Mouse (Mus musculus): ENCODE results near the gene Platr17. TPM values are rescaled to one million over a fixed set of nuclear protein-coding genes. Genes with fewer than 3 reads are reported as not detected.

Platr17 gene
- total and polyA plus RNA-seq, 3 experiments = not detected

DNA sequence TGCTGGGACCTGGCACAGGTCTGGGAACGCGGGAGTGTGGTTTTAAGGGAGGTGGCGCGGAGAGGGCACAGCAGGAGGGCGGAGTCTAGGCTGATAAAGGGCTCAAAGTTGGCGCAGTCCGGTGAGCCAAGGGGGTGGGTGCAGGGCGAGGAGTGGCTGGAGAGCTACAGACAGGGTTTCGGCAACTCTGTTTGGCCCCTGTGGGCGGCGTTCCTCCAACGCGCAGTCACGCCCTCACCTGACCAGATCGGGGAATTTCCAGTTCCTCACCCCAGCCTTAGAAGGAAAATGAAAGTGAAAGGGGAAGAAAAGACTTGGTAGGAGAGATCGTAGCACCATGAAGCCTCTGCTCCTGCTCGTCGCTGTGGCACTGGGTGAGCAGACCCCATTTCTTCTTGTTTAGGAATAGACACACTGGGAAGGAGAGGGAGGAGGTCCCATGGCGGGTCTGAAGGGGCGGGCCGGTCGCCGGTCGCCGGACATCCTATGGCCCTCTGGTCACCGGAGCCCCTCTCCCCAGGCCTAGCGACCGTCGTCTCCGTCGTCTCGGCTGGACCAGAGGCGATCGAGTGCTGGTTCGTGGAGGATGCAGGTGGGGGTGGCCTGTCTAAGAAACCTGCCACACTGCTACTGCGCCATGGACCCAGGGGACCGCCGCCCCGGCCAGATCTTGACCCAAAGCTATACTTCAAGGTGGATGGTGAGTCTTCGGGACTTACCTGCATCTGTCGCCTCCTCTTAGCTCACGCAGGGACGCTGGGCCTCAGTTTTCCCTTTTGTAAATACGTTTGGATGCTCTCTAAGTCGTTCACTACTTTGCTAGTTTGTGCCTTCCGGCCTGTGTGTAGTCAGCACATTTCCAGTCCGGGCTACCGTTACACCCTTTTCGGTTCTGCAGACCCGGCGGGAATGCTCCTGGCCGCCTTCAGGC lies 14.7 kb downstream of the Platr17 start:
- Histone ChIP-seq H3K36me3 (replicated peaks in 1 of 2; ENCODE audit: control insufficient read depth in 1 of 2, insufficient read depth in 1 of 2, low read length in 1 of 2) (peaks cover 40 to 60% of the 10 kb centered on the region in 2 experiments), H3K79me2 (replicated peaks; ENCODE audit: control insufficient read depth, extremely low read depth, insufficient read depth, poor library complexity, severe bottlenecking) (peaks cover 22% of the 10 kb centered on the region), H3K4me1 (ENCODE audit: control insufficient read depth in 1 of 2, insufficient read depth in 2 of 2) (peaks cover 32 to 47% of the 10 kb centered on the region in 2 experiments), H3K27ac (ENCODE audit: insufficient read depth, low read depth) (peak overlapping the region; percentile 93), H3K4me3 (replicated peaks in 1 of 3; ENCODE audit: low read depth in 2 of 3, low read length in 2 of 3, poor library complexity in 1 of 3) (peak overlapping the region; percentile 71 to 99 (median 83)), H3K9me3 (replicated peaks; ENCODE audit: low read length) (peaks cover 10% of the 10 kb centered on the region), H3K9ac (ENCODE audit: insufficient read depth, low read depth) (peak overlapping the region; percentile 81), H3K27me3 (replicated peaks) (no peaks in the 10 kb centered on the region), H3K4me2 (ENCODE audit: insufficient read depth, low read depth, poor library complexity, severe bottlenecking) (peak overlapping the region; percentile 85)
- dilution Hi-C loops (cut with MboI; ENCODE audit: extremely low pct_ligation_motif_present, extremely low pct_unique_long_range_greater_than_20kb, low sequenced_read_pairs) = no loop called here
- in situ Hi-C loops (cut with MboI; ENCODE audit: low pct_ligation_motif_present, low pct_unique_long_range_greater_than_20kb, low sequenced_read_pairs) = no loop called here
- peak; percentile 96 for DNase-seq (ENCODE audit: extremely low read depth)
- peak; percentile 91 for TF ChIP-seq IRF4 (IDR thresholded peaks at IDR 0.05; ENCODE audit: low read depth, low read length)
- TF ChIP-seq ZKSCAN1 (IDR thresholded peaks at IDR 0.05; ENCODE audit: borderline replicate concordance, low read depth, low read length) = no peak
- no peak; the same call in 1 of the 2 replicates for TF ChIP-seq MYC (IDR thresholded peaks at IDR 0.05; ENCODE audit: low read depth, low read length)
- 0 out of 2 replicates have a peak, but pooled peaks have one; percentile 6 for TF ChIP-seq SMC3 (IDR thresholded peaks at IDR 0.05; ENCODE audit: low read depth, low read length)
- peak; percentile 73 for TF ChIP-seq POLR2A (IDR thresholded peaks at IDR 0.05; ENCODE audit: low read depth, low read length)
- TF ChIP-seq POLR2AphosphoS2 (IDR thresholded peaks at IDR 0.05; ENCODE audit: low read depth, low read length) = no peak
- TF ChIP-seq MAZ (IDR thresholded peaks at IDR 0.05; ENCODE audit: low read depth, low read length) = peak; percentile 78; the same call in 1 of the 2 replicates
- TF ChIP-seq MAX (IDR thresholded peaks at IDR 0.05; ENCODE audit: low read length) = peak; percentile 55; the same call in 1 of the 2 replicates
- no peak for TF ChIP-seq KAT2A (IDR thresholded peaks at IDR 0.05; ENCODE audit: insufficient replicate concordance, low read length)
- TF ChIP-seq ZC3H11A (IDR thresholded peaks at IDR 0.05; ENCODE audit: low read depth, low read length) = no peak
- TF ChIP-seq RAD21 (IDR thresholded peaks at IDR 0.05; ENCODE audit: low read depth, low read length) = no peak
- TF ChIP-seq PAX5 (IDR thresholded peaks at IDR 0.05; ENCODE audit: low read length) = no peak
- peak; percentile 17; the same call in 1 of the 2 replicates for TF ChIP-seq MXI1 (IDR thresholded peaks at IDR 0.05; ENCODE audit: low read depth, low read length)
- TF ChIP-seq TBP (conservative IDR thresholded peaks at IDR 0.05; ENCODE audit: low read depth, low read length) = peak; percentile 71; the same call in 1 of the 2 replicates
- peak; percentile 27; the same call in 1 of the 2 replicates for TF ChIP-seq MAFK (IDR thresholded peaks at IDR 0.05; ENCODE audit: insufficient replicate concordance, low read length)
- peak; percentile 2; the same call in 1 of the 2 replicates for TF ChIP-seq JUN (IDR thresholded peaks at IDR 0.05; ENCODE audit: insufficient read depth, low read depth, low read length)
- TF ChIP-seq BHLHE40 (IDR thresholded peaks at IDR 0.05; ENCODE audit: low read depth, low read length) = peak; percentile 98
- peak; percentile 58 for TF ChIP-seq NRF1 (IDR thresholded peaks at IDR 0.05; ENCODE audit: low read depth, low read length)
- no peak; the same call in 1 of the 2 replicates for TF ChIP-seq RCOR1 (conservative IDR thresholded peaks at IDR 0.05; ENCODE audit: low read depth, low read length)
- 0 out of 2 replicates have a peak, but pooled peaks have one; percentile 46 for TF ChIP-seq ZMIZ1 (IDR thresholded peaks at IDR 0.05; ENCODE audit: low read depth, low read length)
- peak; percentile 98 for TF ChIP-seq ETS1 (conservative IDR thresholded peaks at IDR 0.05; ENCODE audit: low read depth, low read length)
- no peak for TF ChIP-seq ZNF384 (IDR thresholded peaks at IDR 0.05; ENCODE audit: low read depth, low read length)
- TF ChIP-seq USF2 (conservative IDR thresholded peaks at IDR 0.05; ENCODE audit: low read depth, low read length) = peak; percentile 32
- TF ChIP-seq UBTF (IDR thresholded peaks at IDR 0.05; ENCODE audit: low read depth, low read length) = no peak
- no peak for TF ChIP-seq E2F4 (IDR thresholded peaks at IDR 0.05; ENCODE audit: insufficient replicate concordance, low read depth, low read length)
- TF ChIP-seq MEF2A (IDR thresholded peaks at IDR 0.05; ENCODE audit: borderline replicate concordance, low read depth, low read length) = peak; percentile 84
- no peak for TF ChIP-seq JUND (conservative IDR thresholded peaks at IDR 0.05; ENCODE audit: low read depth, low read length)
- peak; percentile 75; the same call in 1 of the 2 replicates for TF ChIP-seq TCF12 (IDR thresholded peaks at IDR 0.05; ENCODE audit: low read depth, low read length)
- peak; percentile 62 for TF ChIP-seq EP300 (IDR thresholded peaks at IDR 0.05; ENCODE audit: low read length)
- peak; percentile 90; the same call in 1 of the 2 replicates for TF ChIP-seq SIN3A (IDR thresholded peaks at IDR 0.05; ENCODE audit: low read length)
- peak; percentile 45 for TF ChIP-seq CHD2 (IDR thresholded peaks at IDR 0.05; ENCODE audit: low read length)
- no peak for TF ChIP-seq CHD1 (IDR thresholded peaks at IDR 0.05; ENCODE audit: low read depth, low read length)
- peak in 1 of 2 experiments; percentile 49; a peak in 2 of 4 replicates for TF ChIP-seq CTCF (conservative IDR thresholded peaks at IDR 0.05 in 1 of 2, IDR thresholded peaks at IDR 0.05 in 1 of 2; ENCODE audit: low read depth in 2 of 2, low read length in 2 of 2)
- TF ChIP-seq NELFE (IDR thresholded peaks at IDR 0.05; ENCODE audit: low read depth, low read length) = peak; percentile 76
- peak; percentile 55 for TF ChIP-seq USF1 (IDR thresholded peaks at IDR 0.05; ENCODE audit: low read depth, low read length)
- peak; percentile 53 for TF ChIP-seq ELF1 (IDR thresholded peaks at IDR 0.05; ENCODE audit: low read depth, low read length)
- no peak for TF ChIP-seq GABPA (IDR thresholded peaks at IDR 0.05; ENCODE audit: insufficient replicate concordance, low read depth, low read length)

Data from CH12.LX (cell line).